Mouse (Mus musculus) urinary bladder, adult 18-20 months (tissue): ENCODE measurements around the gene Mogat2.

Experiments
- DNase-seq, 2 experiments: peaks; one replicate each; pipeline ENCODE4 v3.0.0; 2022; ENCODE audit warnings: low spot score in 2 of 2, mixed read lengths in 2 of 2

Mogat2 gene

GRCm38 (mm10) chr7:99238417-99238816, at the start of gene Mogat2:
TSS of gene Mogat2 (minus strand) at chr7:99238619.
- DNase-seq: no peak

GRCm38 (mm10) chr7:99287287-99287686, 48.9 kb upstream of the Mogat2 start:
- no peak for DNase-seq

- DNase-seq: no peak
Observed at GRCm38 (mm10) chr7:99279586-99279985, 41.2 kb upstream of the Mogat2 start.

GRCm38 (mm10) chr7:99278309-99278708, 39.9 kb upstream of the Mogat2 start:
- DNase-seq: no peak

GRCm38 (mm10) chr7:99276679-99277078, 38.3 kb upstream of the Mogat2 start:
- no peak for DNase-seq

- no peak for DNase-seq
Observed at GRCm38 (mm10) chr7:99275131-99275530, 36.7 kb upstream of the Mogat2 start.

GRCm38 (mm10) chr7:99271630-99272029, 33.2 kb upstream of the Mogat2 start:
- no peak for DNase-seq

- DNase-seq: no peak
Observed at GRCm38 (mm10) chr7:99268951-99269945, 30.8 kb upstream of the Mogat2 start.

- DNase-seq: peak in 1 of 2 experiments; percentile 38
Observed at GRCm38 (mm10) chr7:99268506-99268900, 30.1 kb upstream of the Mogat2 start.

GRCm38 (mm10) chr7:99267897-99268505, 29.6 kb upstream of the Mogat2 start:
- DNase-seq: peak; percentile 22 to 50

- no peak for DNase-seq
Observed at GRCm38 (mm10) chr7:99267251-99267896, 29.0 kb upstream of the Mogat2 start, which contains the start of gene Map6. TSS of gene Map6 (plus strand) at chr7:99267447.

- DNase-seq: no peak
Observed at GRCm38 (mm10) chr7:99264597-99264996, 26.2 kb upstream of the Mogat2 start.

GRCm38 (mm10) chr7:99263509-99263908, 25.1 kb upstream of the Mogat2 start:
- DNase-seq: no peak

GRCm38 (mm10) chr7:99261900-99262299, 23.5 kb upstream of the Mogat2 start:
- no peak for DNase-seq

GRCm38 (mm10) chr7:99255006-99255405, 16.6 kb upstream of the Mogat2 start:
- DNase-seq: no peak

- DNase-seq: no peak
Observed at GRCm38 (mm10) chr7:99250386-99250785, 12.0 kb upstream of the Mogat2 start.

- peak in 1 of 2 experiments; percentile 30 for DNase-seq
Observed at GRCm38 (mm10) chr7:99249582-99249911, 11.1 kb upstream of the Mogat2 start.

- no peak for DNase-seq
Observed at GRCm38 (mm10) chr7:99248906-99249581, 10.6 kb upstream of the Mogat2 start.

GRCm38 (mm10) chr7:99248157-99248742, 9.8 kb upstream of the Mogat2 start:
- no peak for DNase-seq

- no peak for DNase-seq
Observed at GRCm38 (mm10) chr7:99242097-99242496, 3.7 kb upstream of the Mogat2 start.

- DNase-seq: no peak
Observed at GRCm38 (mm10) chr7:99236888-99237660, 1.3 kb downstream of the Mogat2 start.
